Mouse (Mus musculus): ENCODE measurements around the gene 5730455P16Rik. TPM values are rescaled to one million over a fixed set of nuclear protein-coding genes. Genes with fewer than 3 reads are reported as not detected.

The 5730455P16Rik gene
- polyA plus RNA-seq, 1 experiment = 3.5 TPM

DNA sequence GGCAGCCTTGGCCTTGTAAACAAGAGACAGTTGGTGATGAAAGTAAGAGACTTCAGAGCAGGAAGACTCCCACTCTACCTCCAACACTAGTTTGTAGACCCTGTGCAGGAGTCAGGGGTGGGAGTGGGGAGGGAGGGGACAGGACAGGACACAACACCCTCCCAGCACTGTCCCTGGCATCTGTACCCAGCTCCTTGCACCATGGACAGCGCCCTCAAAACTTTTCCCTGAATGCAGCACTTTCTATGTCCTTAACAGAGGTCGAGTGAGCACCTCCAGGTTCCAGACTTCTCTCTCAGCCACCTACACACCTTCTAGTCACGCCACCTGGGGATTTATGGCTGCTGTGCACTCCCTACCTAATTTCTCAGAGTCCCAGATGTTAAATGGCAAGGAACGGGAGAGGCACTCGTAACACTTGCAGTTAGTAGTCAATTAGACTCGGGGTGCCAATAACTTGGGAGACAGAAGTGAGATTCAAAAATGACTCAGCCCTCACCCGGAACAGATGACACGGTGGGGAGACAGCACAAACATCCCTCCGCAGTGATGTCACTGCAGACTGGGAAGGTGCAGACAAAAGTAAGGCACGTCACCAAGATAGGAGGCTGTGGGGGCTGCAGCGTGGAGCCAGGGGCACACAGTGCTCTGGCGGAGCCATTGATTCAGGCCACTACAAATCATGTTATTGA lies 45.0 kb downstream of the 5730455P16Rik start:
- no peaks in the 10 kb centered on the region for H3K27me3 ChIP-seq (ENCODE audit: control insufficient read depth, insufficient read depth, low read length)
- 67% methylated on average over 12 of the region's 12 CpGs for WGBS
- no peak overlapping the region for H3K27ac ChIP-seq (ENCODE audit: insufficient read depth, low read length)
- H3K4me3 ChIP-seq (ENCODE audit: extremely low read depth, insufficient read depth, insufficient read length) = no peak overlapping the region
- H3K4me1 ChIP-seq (ENCODE audit: control insufficient read depth, insufficient read depth, insufficient read length) = no peaks in the 10 kb centered on the region
- TF ChIP-seq POLR2A (IDR thresholded peaks at IDR 0.05; ENCODE audit: low read depth, low read length) (no peak), CTCF (IDR thresholded peaks at IDR 0.05; ENCODE audit: extremely low read depth, insufficient read depth, insufficient read length, insufficient replicate concordance) (no peak)
- DNase-seq (ENCODE audit: low read depth in 1 of 2, low spot score in 2 of 2) = no peak
- H3K36me3 ChIP-seq (ENCODE audit: control insufficient read depth, insufficient read depth, low read length) = no peaks in the 10 kb centered on the region

DNA sequence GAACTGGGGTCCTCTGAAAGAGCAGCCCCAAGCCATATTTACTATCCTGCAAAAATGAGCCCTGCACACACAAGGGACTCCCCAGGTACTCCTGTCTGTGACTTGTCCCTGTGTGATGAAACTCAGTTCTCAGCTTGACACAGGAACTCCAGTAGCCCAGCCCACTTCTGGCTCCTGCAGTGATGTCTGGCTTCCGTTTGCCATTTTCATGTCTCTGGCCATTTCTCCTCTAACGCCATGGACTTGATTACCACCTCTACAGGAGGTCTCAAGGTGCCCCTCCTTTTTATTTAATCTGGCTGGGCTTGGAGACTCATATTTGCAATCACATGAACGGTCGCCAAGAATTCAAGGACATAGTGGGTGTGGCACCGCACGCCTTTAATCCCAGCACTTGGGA lies 53.2 kb downstream of the 5730455P16Rik start:
- Histone ChIP-seq H3K4me3 (ENCODE audit: extremely low read depth, insufficient read depth, insufficient read length) (no peak overlapping the region), H3K27me3 (ENCODE audit: control insufficient read depth, insufficient read depth, low read length) (no peaks in the 10 kb centered on the region), H3K36me3 (ENCODE audit: control insufficient read depth, insufficient read depth, low read length) (no peaks in the 10 kb centered on the region), H3K4me1 (ENCODE audit: control insufficient read depth, insufficient read depth, insufficient read length) (no peaks in the 10 kb centered on the region), H3K27ac (ENCODE audit: insufficient read depth, low read length) (no peak overlapping the region)
- DNase-seq (ENCODE audit: low read depth in 1 of 2, low spot score in 2 of 2) = no peak
- 71% methylated on average over 6 of the region's 6 CpGs for WGBS
- TF ChIP-seq CTCF (IDR thresholded peaks at IDR 0.05; ENCODE audit: extremely low read depth, insufficient read depth, insufficient read length, insufficient replicate concordance) (no peak), POLR2A (IDR thresholded peaks at IDR 0.05; ENCODE audit: low read depth, low read length) (no peak)

DNA sequence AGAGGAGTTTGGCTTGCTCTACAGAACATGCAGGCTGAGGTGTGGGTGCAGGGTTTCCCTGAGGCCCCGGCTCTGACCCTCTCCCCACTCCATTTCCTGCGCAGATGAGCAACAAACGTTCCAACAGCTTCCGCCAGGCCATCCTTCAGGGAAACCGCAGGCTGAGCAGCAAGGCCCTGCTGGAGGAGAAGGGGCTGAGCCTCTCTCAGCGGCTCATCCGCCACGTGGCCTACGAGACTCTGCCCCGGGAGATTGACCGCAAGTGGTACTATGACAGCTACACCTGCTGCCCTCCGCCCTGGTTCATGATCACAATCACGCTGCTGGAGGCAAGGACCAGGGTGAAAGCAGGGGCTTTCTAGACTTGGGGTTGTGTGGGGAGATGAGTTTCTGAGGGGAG lies 54.6 kb downstream of the 5730455P16Rik start:
- H3K27me3 ChIP-seq (ENCODE audit: control insufficient read depth, insufficient read depth, low read length) = no peaks in the 10 kb centered on the region
- TF ChIP-seq CTCF (IDR thresholded peaks at IDR 0.05; ENCODE audit: extremely low read depth, insufficient read depth, insufficient read length, insufficient replicate concordance) (no peak), POLR2A (IDR thresholded peaks at IDR 0.05; ENCODE audit: low read depth, low read length) (no peak)
- no peaks in the 10 kb centered on the region for H3K36me3 ChIP-seq (ENCODE audit: control insufficient read depth, insufficient read depth, low read length)
- no peak overlapping the region for H3K27ac ChIP-seq (ENCODE audit: insufficient read depth, low read length)
- DNase-seq (ENCODE audit: low read depth in 1 of 2, low spot score in 2 of 2) = no peak
- 35% methylated on average over 13 of the region's 13 CpGs for WGBS
- no peak overlapping the region for H3K4me3 ChIP-seq (ENCODE audit: extremely low read depth, insufficient read depth, insufficient read length)
- H3K4me1 ChIP-seq (ENCODE audit: control insufficient read depth, insufficient read depth, insufficient read length) = no peaks in the 10 kb centered on the region

DNA sequence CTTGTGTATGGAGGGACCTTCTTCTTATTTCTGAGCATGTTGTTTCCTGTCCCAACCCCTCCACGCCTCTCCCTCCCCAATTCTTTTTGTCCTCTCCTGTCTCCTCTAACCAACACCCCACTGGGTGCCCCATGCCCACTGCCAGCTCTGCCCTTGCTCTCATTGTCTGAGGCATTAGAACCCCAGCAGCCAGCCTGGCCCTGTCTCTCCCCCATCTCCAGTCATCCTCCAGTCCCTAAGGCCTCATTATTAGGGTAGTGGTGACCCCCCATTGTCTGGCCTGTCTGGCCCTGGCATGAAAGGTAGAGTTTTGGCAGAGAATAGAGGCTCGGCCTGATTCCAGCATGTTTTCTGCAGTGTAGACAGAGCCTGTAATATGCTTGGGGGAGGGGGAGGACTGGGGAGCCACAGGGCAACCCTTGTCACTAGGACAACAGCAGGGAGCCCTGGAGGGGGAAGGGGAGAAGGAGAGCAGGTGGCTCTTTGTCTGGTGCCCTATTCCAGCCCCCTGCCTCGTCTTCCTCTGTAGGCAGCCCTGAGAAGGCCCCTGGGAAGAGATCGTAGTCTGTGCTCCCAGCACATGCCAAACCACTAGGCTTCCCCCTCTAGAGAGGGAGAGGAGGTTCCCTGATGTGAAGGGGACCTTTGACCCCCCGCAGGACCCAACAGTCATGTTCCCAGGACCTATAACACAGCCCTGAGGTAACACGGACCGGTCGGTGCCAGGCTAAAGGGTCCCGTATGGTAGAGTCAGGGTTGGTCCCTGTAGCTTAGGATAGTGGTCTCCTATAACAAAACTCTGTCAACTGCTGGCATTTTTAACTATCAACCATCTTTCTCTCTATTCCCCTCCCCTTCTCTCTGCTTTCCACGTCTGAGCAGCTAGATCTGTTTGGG lies 61.8 kb downstream of the 5730455P16Rik start:
- no peaks in the 10 kb centered on the region for H3K27me3 ChIP-seq (ENCODE audit: control insufficient read depth, insufficient read depth, low read length)
- 74% methylated on average over 10 of the region's 10 CpGs for WGBS
- DNase-seq (ENCODE audit: low read depth in 1 of 2, low spot score in 2 of 2) = no peak
- H3K4me3 ChIP-seq (ENCODE audit: extremely low read depth, insufficient read depth, insufficient read length) = no peak overlapping the region
- H3K27ac ChIP-seq (ENCODE audit: insufficient read depth, low read length) = no peak overlapping the region
- H3K36me3 ChIP-seq (ENCODE audit: control insufficient read depth, insufficient read depth, low read length) = no peaks in the 10 kb centered on the region
- TF ChIP-seq POLR2A (IDR thresholded peaks at IDR 0.05; ENCODE audit: low read depth, low read length) = no peak
- TF ChIP-seq CTCF (IDR thresholded peaks at IDR 0.05; ENCODE audit: extremely low read depth, insufficient read depth, insufficient read length, insufficient replicate concordance) = no peak
- no peaks in the 10 kb centered on the region for H3K4me1 ChIP-seq (ENCODE audit: control insufficient read depth, insufficient read depth, insufficient read length)

DNA sequence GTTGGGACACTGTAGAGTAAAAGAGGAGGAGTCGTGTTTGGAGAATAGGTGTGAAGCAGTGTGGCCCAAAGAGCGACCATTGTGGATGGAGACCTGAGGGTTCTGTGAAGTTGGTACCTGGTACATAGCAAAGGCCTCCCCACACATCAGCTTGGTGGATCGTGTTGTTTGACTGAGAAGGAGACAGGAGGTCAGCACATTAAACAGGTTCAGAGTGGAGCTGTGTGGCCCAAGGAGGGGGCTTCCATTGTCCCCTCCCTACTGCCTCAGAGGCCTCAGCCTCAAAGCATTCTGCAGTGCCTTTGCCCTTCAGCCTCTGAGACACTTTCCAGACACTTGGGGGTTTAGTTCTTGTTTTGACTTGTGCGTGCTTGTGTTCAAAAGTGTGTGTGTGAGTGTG lies 63.9 kb downstream of the 5730455P16Rik start:
- no peak overlapping the region for H3K27ac ChIP-seq (ENCODE audit: insufficient read depth, low read length)
- no peaks in the 10 kb centered on the region for H3K4me1 ChIP-seq (ENCODE audit: control insufficient read depth, insufficient read depth, insufficient read length)
- H3K4me3 ChIP-seq (ENCODE audit: extremely low read depth, insufficient read depth, insufficient read length) = no peak overlapping the region
- 82% methylated on average over 4 of the region's 4 CpGs for WGBS
- DNase-seq (ENCODE audit: low read depth in 1 of 2, low spot score in 2 of 2) = no peak
- no peaks in the 10 kb centered on the region for H3K27me3 ChIP-seq (ENCODE audit: control insufficient read depth, insufficient read depth, low read length)
- no peaks in the 10 kb centered on the region for H3K36me3 ChIP-seq (ENCODE audit: control insufficient read depth, insufficient read depth, low read length)
- TF ChIP-seq POLR2A (IDR thresholded peaks at IDR 0.05; ENCODE audit: low read depth, low read length) = no peak
- TF ChIP-seq CTCF (IDR thresholded peaks at IDR 0.05; ENCODE audit: extremely low read depth, insufficient read depth, insufficient read length, insufficient replicate concordance) = no peak

DNA sequence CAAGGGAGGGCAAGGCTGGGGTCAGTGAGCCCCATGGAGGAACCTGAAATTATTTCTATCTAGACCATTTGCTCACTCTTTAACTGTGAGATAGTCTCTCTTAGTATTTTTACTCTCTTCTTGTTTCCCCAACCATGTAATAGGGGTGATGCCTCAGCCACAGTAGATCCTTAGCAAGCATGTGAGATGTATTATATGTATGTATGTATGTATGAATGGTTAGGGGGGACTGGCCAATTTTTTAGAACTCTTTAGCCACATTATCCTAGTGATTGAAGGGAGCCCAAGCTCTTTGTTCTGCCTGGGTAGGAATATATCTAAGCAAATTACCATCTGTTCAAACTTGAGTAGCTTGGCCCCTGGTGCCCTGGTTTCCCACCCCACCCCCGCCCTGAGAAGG lies 64.4 kb downstream of the 5730455P16Rik start:
- Histone ChIP-seq H3K27ac (ENCODE audit: insufficient read depth, low read length) (no peak overlapping the region), H3K4me1 (ENCODE audit: control insufficient read depth, insufficient read depth, insufficient read length) (no peaks in the 10 kb centered on the region), H3K27me3 (ENCODE audit: control insufficient read depth, insufficient read depth, low read length) (no peaks in the 10 kb centered on the region), H3K4me3 (ENCODE audit: extremely low read depth, insufficient read depth, insufficient read length) (no peak overlapping the region), H3K36me3 (ENCODE audit: control insufficient read depth, insufficient read depth, low read length) (no peaks in the 10 kb centered on the region)
- no peak for DNase-seq (ENCODE audit: low read depth in 1 of 2, low spot score in 2 of 2)
- no peak for TF ChIP-seq POLR2A (IDR thresholded peaks at IDR 0.05; ENCODE audit: low read depth, low read length)
- TF ChIP-seq CTCF (IDR thresholded peaks at IDR 0.05; ENCODE audit: extremely low read depth, insufficient read depth, insufficient read length, insufficient replicate concordance) = no peak
- WGBS = 89% methylated on average over 1 of the region's 1 CpGs
